Mouse (Mus musculus) kidney, postnatal 36 days (tissue): ENCODE results near the gene Tenm3.

Source experiments
- DNase-seq, 2 experiments: peaks; one replicate each; pipeline ENCODE4 v3.0.0; 2021 to 2022; ENCODE audit warnings: mixed read lengths in 2 of 2

The Tenm3 gene

GRCm38 (mm10) chr8:48803070-48803469 lies 40.7 kb downstream of the Tenm3 start:
- DNase-seq = no peak

GRCm38 (mm10) chr8:48802231-48802630 lies 41.5 kb downstream of the Tenm3 start:
- no peak for DNase-seq

GRCm38 (mm10) chr8:48797955-48798359 lies 45.8 kb downstream of the Tenm3 start:
- DNase-seq = no peak

GRCm38 (mm10) chr8:48794285-48794684 lies 49.5 kb downstream of the Tenm3 start:
- no peak for DNase-seq

- DNase-seq = no peak
Observed at GRCm38 (mm10) chr8:48793729-48794128, 50.0 kb downstream of the Tenm3 start.

- no peak for DNase-seq
Observed at GRCm38 (mm10) chr8:48792587-48793326, 51.0 kb downstream of the Tenm3 start.

- no peak for DNase-seq
Observed at GRCm38 (mm10) chr8:48783308-48783707, 60.4 kb downstream of the Tenm3 start.

GRCm38 (mm10) chr8:48780628-48781027 lies 63.1 kb downstream of the Tenm3 start:
- DNase-seq = no peak

- DNase-seq = no peak
Observed at GRCm38 (mm10) chr8:48779194-48779593, 64.6 kb downstream of the Tenm3 start.

- no peak for DNase-seq
Observed at GRCm38 (mm10) chr8:48776081-48776480, 67.7 kb downstream of the Tenm3 start.

- DNase-seq = no peak
Observed at GRCm38 (mm10) chr8:48775531-48776037, 68.2 kb downstream of the Tenm3 start.

- DNase-seq = no peak
Observed at GRCm38 (mm10) chr8:48774837-48775236, 68.9 kb downstream of the Tenm3 start.

GRCm38 (mm10) chr8:48766545-48767234 lies 77.1 kb downstream of the Tenm3 start:
- no peak for DNase-seq

GRCm38 (mm10) chr8:48765212-48765611 lies 78.5 kb downstream of the Tenm3 start:
- DNase-seq = no peak

- DNase-seq = no peak
Observed at GRCm38 (mm10) chr8:48764011-48764410, 79.7 kb downstream of the Tenm3 start.

GRCm38 (mm10) chr8:48756874-48757273 lies 86.9 kb downstream of the Tenm3 start:
- no peak for DNase-seq

- DNase-seq = peak; percentile 74 to 81
Observed at GRCm38 (mm10) chr8:48755492-48755891, 88.3 kb downstream of the Tenm3 start.

- peak in 1 of 2 experiments; percentile 8 for DNase-seq
Observed at GRCm38 (mm10) chr8:48754959-48755358, 88.8 kb downstream of the Tenm3 start.

- DNase-seq = no peak
Observed at GRCm38 (mm10) chr8:48751965-48752364, 91.8 kb downstream of the Tenm3 start.

GRCm38 (mm10) chr8:48748503-48749059 lies 95.2 kb downstream of the Tenm3 start:
- DNase-seq = no peak

GRCm38 (mm10) chr8:48743912-48744311 lies 99.8 kb downstream of the Tenm3 start:
- no peak for DNase-seq

- DNase-seq = peak in 1 of 2 experiments; percentile 10
Observed at GRCm38 (mm10) chr8:48742741-48743140, 101.0 kb downstream of the Tenm3 start.

GRCm38 (mm10) chr8:48740951-48741350 lies 102.8 kb downstream of the Tenm3 start:
- DNase-seq = no peak
